Mouse (Mus musculus): ENCODE results near the gene Cacybp.

The Cacybp gene

GRCm38 (mm10) chr1:160212703-160213669 is at the start of gene Cacybp:
TSS of gene Cacybp (minus strand) at chr1:160212875.
- peak; percentile 99 for DNase-seq (ENCODE audit: low spot score)

GRCm38 (mm10) chr1:160262415-160262814 is 49.7 kb upstream of the Cacybp start:
- DNase-seq (ENCODE audit: low spot score) = no peak

GRCm38 (mm10) chr1:160261849-160262248 is 49.2 kb upstream of the Cacybp start:
- no peak for DNase-seq (ENCODE audit: low spot score)

GRCm38 (mm10) chr1:160260605-160261004 is 47.9 kb upstream of the Cacybp start:
- DNase-seq (ENCODE audit: low spot score) = no peak

- DNase-seq (ENCODE audit: low spot score) = no peak
Measured at GRCm38 (mm10) chr1:160259884-160260283, 47.2 kb upstream of the Cacybp start.

GRCm38 (mm10) chr1:160253108-160253507 is 40.4 kb upstream of the Cacybp start:
- no peak for DNase-seq (ENCODE audit: low spot score)

- DNase-seq (ENCODE audit: low spot score) = no peak
Measured at GRCm38 (mm10) chr1:160251388-160252007, 38.8 kb upstream of the Cacybp start.

- DNase-seq (ENCODE audit: low spot score) = no peak
Measured at GRCm38 (mm10) chr1:160250782-160251181, 38.1 kb upstream of the Cacybp start.

GRCm38 (mm10) chr1:160249786-160250185 is 37.1 kb upstream of the Cacybp start:
- no peak for DNase-seq (ENCODE audit: low spot score)

GRCm38 (mm10) chr1:160247473-160247872 is 34.8 kb upstream of the Cacybp start:
- no peak for DNase-seq (ENCODE audit: low spot score)

- DNase-seq (ENCODE audit: low spot score) = no peak
Measured at GRCm38 (mm10) chr1:160246844-160247243, 34.2 kb upstream of the Cacybp start.

GRCm38 (mm10) chr1:160245954-160246353 is 33.3 kb upstream of the Cacybp start:
- DNase-seq (ENCODE audit: low spot score) = no peak

GRCm38 (mm10) chr1:160244689-160245088 is 32.0 kb upstream of the Cacybp start:
- DNase-seq (ENCODE audit: low spot score) = no peak

- no peak for DNase-seq (ENCODE audit: low spot score)
Measured at GRCm38 (mm10) chr1:160240091-160240490, 27.4 kb upstream of the Cacybp start.

GRCm38 (mm10) chr1:160238852-160239443 is 26.3 kb upstream of the Cacybp start:
- no peak for DNase-seq (ENCODE audit: low spot score)

GRCm38 (mm10) chr1:160237981-160238380 is 25.3 kb upstream of the Cacybp start:
- no peak for DNase-seq (ENCODE audit: low spot score)

GRCm38 (mm10) chr1:160233921-160234320 is 21.2 kb upstream of the Cacybp start:
- no peak for DNase-seq (ENCODE audit: low spot score)

GRCm38 (mm10) chr1:160232113-160232512 is 19.4 kb upstream of the Cacybp start:
- no peak for DNase-seq (ENCODE audit: low spot score)

GRCm38 (mm10) chr1:160231013-160231412 is 18.3 kb upstream of the Cacybp start:
- no peak for DNase-seq (ENCODE audit: low spot score)

GRCm38 (mm10) chr1:160227850-160228249 is 15.2 kb upstream of the Cacybp start:
- DNase-seq (ENCODE audit: low spot score) = no peak

- DNase-seq (ENCODE audit: low spot score) = no peak
Measured at GRCm38 (mm10) chr1:160227196-160227595, 14.5 kb upstream of the Cacybp start.

GRCm38 (mm10) chr1:160224093-160224492 is 11.4 kb upstream of the Cacybp start:
- no peak for DNase-seq (ENCODE audit: low spot score)

GRCm38 (mm10) chr1:160217898-160218297 is 5.2 kb upstream of the Cacybp start:
- DNase-seq (ENCODE audit: low spot score) = no peak

Data from yolk sac, embryonic 10.5 days (tissue).